Mouse (Mus musculus): ENCODE measurements at regions not wholly inside any gene's neighbourhood (a gene's known extent, or its start where the extent isn't known, plus 50 kb on each side); places are given as distances from the start of the nearest gene placed in this dataset.
A peak's percentile ranks its signal among the peaks of the same experiment; 100 is the strongest.
"Not testable (repeated sequence)": the region's sequence is repeated elsewhere in the genome, so short reads cannot be mapped to it uniquely, and the experiment has no call there.

DNA sequence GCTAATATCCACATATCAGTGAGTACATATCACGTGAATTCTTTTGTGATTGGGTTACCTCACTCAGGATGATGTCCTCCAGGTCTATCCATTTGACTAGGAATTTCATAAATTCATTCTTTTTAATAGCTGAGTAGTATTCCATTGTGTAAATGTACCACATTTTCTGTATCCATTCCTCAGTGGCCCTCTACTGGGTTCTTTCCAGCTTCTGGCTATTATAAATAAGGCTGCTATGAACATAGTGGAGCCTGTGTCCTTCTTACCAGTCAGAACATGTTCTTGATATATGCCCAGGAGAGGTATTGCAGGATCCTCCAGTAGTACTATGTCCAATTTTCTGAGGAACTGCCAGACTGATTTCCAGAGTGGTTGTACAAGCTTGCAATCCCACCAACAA lies 884.0 kb upstream of the Lrrc4c start:
- ATAC-seq (replicated peaks; ENCODE audit: low read depth, poor library complexity, severe bottlenecking), result not testable (repeated sequence)

DNA sequence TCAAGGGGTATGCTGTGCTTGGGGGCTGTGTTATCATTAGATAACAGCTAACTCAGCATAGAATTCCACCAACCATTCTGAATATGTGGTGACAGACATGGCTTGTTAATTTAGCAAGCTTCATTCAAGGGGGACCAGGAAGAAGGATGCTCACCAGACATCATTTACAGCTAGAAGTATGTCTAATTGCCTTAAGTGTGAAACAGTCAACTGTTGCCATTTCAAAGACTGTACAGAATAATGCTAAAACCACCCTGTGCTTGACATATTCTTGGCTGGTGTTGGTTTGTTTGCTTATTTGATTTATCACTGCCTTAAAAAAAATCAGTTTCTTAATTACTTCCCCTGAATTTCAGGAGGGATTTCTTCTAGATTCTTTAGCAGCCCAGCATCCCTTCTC lies 877.0 kb upstream of the Lrrc4c start:
- no peak for ATAC-seq (replicated peaks; ENCODE audit: low read depth, poor library complexity, severe bottlenecking)

DNA sequence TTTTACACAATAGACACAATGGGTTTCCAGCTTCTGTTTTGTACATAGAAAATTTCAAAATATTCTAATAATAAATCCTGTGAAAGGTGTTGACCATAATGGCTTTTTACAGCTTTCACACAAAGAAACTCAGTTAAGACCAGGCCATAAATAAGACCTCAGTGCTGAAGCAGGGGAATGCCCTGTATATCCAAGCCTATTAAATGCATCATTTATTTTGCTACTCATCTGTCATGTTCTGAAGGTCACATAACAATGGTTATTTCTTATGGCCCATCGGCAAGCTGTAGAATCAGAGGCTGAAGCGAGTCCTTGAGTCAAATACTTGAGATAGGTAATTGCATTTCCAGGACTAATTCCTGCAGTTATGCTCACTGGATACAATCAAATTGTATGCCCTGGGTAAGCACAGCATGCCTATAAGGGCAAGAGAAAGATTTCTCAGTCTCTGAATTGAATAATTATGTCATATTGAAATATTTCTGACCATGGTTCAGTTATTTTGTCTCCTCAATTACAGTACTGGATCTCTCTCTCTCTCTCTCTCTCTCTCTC lies 874.6 kb upstream of the Lrrc4c start:
- ATAC-seq (replicated peaks; ENCODE audit: low read depth, poor library complexity, severe bottlenecking), result no peak

DNA sequence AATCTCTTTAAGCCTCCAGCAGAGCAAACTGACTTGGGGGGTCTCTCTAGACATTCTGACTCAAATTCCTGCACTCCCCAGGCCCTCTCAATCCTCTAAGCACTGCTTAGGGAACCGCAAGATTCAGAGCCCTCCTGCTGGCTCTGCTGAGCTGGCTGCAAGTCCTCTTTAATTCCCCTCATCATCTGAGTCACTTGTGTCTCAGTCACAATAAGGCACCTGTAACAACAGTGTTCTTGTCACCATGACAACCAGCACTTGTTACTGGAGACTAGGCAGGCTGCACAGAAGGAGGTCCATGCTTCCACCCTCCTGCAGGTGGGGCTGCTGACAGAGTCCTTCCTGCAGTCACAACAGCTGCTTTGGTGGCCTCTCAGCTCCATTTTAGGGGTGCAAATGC lies 869.1 kb upstream of the Lrrc4c start:
- no peak for ATAC-seq (replicated peaks; ENCODE audit: low read depth, poor library complexity, severe bottlenecking)

DNA sequence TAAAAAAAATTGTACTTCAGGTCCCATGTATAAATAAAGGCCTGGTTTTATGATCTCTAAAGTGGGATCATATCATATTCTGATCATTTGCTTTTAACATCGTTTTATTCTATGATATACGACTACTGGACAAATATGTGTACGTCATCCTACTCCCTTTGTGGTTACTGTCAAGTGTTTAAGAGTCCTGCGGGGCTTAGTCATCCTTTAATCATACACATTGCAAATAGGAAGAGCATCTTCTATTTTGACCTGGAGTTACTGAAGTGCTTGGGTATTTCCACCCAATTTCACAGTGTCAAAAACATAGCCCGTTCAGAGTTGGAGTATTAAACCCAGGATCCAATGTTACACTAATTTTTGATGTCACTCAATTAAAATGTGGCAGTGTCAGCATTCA lies 838.1 kb upstream of the Lrrc4c start:
- ATAC-seq (replicated peaks; ENCODE audit: low read depth, poor library complexity, severe bottlenecking), result no peak

DNA sequence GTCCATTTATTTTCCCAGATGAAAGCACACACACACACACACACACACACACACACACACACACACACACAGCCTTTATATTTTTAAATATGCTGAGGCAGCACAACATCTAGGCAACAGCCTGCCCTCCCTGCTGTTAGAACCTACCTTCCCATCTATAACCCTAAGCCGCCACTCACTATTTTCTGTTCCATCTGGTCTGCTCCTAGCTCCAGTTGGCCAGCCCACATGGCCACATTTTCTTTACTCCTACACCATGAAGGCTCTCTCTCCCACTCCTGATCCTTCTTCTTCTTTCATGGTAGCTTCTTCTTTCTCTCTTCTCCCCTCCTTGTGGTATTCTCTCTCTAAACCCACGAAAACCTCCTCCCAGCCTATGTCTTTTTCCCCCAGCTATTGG lies 834.6 kb upstream of the Lrrc4c start:
- no peak for ATAC-seq (replicated peaks; ENCODE audit: low read depth, poor library complexity, severe bottlenecking)

DNA sequence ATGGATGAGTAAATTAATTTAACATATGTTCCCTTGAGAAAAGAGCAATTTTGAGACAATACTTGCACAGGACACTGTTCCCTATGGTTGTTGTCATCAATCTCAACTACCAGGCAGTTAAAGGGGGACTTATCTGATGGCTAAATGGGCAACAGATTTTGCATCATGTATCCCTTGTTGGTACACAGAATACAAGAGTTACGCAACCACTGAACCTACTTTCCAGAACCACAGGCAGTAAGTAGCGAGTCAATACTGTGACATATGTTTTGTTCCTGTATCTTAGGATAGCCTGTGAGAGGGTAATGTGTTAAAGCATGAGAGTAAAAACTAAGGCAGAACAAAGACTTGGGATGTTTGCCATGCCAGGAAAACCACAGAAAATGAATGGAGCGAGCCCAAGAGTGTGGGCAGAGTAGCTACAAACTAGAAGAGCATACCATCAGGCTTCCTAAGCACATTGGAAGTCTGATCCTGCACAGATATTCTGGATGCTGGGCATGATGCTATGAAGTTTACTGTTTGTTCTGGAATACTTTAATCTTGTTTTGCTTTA lies 830.3 kb upstream of the Lrrc4c start:
- no peak for ATAC-seq (replicated peaks; ENCODE audit: low read depth, poor library complexity, severe bottlenecking)

DNA sequence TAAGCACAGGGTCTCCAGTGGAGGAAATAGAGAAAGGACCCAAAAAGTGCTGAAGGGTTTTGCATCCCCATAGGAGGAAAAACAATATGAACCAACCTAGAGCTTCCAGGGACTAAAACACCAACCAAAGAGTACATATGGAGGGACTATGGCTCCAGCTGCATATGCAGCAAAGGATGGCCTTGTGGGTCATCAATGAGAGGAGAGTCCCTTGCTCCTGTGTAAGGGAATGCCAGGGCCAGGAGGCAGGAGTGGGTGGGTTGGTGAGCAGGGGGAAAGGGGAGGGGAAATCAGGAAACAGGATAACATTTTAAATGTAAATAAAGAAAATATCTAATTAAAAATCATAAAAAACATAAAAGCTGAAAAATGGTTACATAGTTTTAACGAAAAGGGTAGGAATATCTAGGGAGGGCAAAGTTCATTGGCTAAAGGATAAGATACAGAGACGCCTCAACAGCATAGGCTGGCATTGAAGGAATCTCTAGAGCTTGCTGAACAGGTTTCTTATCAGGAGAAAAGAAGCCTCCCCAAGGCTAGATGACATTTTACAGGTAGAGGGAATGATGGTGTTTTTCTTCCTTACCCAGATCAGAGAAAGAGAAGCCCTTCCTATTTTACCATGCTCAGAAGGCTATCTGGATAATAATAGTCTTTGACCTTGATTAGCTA lies 823.8 kb upstream of the Lrrc4c start:
- ATAC-seq (replicated peaks; ENCODE audit: low read depth, poor library complexity, severe bottlenecking), result no peak

DNA sequence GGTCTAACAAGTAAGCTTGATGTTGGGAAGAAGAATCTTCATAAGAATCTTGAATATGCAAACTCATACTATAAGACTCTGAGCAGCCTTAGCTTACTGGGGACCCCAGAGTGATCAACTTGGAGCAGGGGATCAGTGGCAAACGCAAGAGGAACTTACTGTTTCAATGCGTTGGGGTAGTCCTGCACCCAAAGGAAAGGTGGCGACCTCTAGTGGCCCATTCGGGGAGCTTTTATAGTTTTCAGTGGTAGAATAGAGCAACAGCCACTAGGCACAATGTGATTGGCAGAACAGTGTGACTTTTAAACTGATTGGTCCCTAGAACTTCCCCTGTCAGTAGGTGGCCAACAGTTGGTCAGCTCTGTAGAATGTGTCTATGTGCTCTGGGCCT lies 823.3 kb upstream of the Lrrc4c start:
- ATAC-seq (replicated peaks; ENCODE audit: low read depth, poor library complexity, severe bottlenecking), result 0 out of 2 replicates have a peak, but pooled peaks have one; percentile 32

DNA sequence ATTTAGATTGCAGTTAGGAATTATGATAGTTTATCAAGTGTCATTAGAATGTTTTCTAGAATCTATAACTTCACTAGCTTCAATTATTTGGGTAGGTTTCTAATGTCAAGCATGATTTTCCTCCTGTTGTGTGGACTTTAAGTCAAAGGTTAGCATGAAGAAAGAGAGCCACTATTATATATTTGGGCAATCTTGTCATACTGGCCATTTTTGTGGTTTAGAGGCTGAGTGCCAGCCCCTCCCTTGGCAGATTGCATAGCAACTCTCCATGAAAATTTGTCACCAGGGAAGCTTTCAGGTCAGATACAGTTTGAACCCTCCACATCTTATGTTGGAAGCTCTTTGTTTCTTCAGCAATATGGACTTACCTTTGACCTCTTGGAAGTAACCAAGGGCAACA lies 806.7 kb upstream of the Lrrc4c start:
- ATAC-seq (replicated peaks; ENCODE audit: low read depth, poor library complexity, severe bottlenecking), result no peak

DNA sequence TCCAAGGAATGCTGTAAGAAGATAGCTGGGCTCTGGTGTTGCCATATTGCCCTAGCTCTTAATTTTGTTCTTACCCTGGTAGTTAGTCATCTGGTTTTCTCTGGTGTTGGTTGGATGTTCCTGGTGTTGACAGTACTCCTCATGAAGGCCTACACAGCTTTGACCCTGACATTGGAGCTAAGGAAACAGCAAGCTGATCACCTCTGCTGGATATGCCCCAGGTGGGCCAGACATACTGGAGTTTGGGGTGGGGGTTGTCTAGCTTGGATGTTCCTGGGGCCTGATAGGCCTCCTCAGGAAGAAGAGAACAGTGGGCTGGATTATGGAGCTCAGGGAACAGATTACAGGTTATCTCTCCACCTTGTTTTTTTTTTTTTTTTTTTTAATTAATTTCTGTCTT lies 796.3 kb upstream of the Lrrc4c start:
- ATAC-seq (replicated peaks; ENCODE audit: low read depth, poor library complexity, severe bottlenecking), result no peak

DNA sequence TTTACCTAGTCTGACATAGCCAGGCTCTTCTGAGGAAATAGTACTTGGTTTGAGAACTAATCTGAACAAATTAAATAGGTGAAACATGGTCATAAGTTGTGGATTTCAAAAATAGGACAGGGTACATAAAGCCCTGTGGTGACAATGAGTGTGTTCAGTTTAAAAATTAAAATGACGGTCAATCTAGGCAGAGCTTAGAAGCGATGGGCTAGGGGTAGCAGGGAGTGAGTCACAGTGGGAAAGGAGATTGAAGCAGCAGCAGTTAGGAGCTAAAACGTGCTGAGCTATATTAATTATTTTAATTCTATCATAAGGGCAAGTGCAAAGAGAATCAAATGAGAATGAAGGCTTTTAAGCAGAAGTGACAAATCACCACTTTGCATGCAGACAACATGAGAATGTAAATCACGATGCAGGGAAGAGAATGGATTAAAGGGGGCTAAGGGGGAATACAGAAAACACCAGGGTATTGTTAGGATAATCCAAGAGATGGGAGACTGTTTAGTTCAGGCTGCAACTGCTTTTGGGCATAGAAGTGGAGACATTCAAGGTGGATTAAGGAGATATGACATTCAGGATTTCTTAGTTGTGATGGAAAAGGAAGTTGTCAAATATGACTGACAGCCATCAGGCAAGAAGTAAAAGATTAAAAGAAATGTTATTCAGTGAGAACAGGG lies 793.2 kb upstream of the Lrrc4c start:
- ATAC-seq (replicated peaks; ENCODE audit: low read depth, poor library complexity, severe bottlenecking), result no peak

DNA sequence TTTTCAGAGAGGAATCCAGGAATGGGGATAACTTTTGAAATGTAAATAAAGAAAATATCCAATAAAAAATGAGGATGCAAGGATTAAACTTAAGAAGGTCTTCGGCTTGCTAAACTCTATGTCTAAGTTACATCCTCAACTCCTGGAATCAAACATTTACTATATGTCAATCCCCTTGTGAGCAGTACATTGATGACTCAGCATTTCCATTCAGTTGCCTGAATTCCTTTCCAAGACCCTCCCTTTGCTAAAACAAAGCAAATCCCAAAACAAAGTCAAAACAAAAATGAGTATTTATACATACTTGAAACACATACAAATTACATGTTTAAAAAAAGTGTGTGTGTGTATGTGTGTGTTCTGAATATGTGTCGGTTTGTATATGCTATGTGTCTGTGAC lies 753.9 kb upstream of the Lrrc4c start:
- ATAC-seq (replicated peaks; ENCODE audit: low read depth, poor library complexity, severe bottlenecking), result no peak

DNA sequence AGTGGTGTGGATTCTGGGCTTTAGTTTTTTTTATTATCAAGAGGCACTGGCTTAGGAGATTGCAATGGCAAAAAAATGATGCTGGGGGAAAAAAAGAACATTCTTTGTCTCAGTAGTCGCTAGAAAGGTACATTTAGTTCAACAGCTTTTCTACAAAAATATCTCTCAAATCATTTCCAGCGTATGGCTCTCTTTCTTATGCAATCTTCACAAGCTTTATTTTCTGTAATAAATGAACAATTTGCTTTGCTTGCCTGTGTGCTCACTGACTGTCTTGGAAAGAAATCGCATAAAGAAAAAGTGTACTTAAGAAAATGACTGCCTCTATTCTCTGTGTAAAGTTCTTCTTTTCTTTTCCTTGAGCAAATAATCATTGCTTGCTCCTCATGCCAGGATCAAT lies 742.1 kb upstream of the Lrrc4c start:
- no peak for ATAC-seq (replicated peaks; ENCODE audit: low read depth, poor library complexity, severe bottlenecking)

DNA sequence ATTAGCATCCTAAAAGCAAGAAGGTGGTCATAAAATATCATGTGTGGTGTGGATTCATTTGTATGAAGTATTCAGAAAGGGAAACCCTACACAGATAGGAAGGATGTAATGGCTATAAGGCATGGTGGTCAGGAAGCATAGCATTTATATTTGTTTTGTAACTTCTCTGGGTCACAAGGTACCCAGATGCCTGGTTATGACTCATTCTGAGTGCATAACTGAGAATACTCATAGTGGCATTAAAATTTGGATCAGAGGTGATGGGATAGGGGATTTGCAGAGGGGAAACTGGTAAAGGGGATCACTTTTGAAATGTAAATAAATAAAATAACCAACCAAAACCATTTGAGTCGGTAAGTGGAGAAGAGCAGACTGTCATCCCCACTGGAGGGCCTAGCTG lies 738.8 kb upstream of the Lrrc4c start:
- no peak for ATAC-seq (replicated peaks; ENCODE audit: low read depth, poor library complexity, severe bottlenecking)

DNA sequence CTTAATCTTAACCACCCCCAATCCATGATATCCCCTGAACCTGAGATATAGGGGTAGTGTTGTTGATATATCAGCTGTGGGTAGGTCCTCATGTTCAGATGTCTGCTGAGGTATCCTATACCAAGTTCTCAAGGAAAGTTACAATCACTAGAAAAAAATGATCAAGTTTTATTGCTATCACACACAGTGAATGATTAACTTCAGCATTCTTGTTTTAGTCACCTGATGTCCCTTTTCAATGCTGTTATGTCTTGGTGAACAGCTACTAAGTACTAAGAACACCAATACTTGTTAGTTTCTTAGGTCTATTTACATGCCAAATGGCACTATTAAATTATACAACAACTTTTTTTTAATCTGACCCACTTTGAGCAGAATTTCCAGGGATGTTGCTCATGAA lies 732.0 kb upstream of the Lrrc4c start:
- ATAC-seq (replicated peaks; ENCODE audit: low read depth, poor library complexity, severe bottlenecking), result no peak

DNA sequence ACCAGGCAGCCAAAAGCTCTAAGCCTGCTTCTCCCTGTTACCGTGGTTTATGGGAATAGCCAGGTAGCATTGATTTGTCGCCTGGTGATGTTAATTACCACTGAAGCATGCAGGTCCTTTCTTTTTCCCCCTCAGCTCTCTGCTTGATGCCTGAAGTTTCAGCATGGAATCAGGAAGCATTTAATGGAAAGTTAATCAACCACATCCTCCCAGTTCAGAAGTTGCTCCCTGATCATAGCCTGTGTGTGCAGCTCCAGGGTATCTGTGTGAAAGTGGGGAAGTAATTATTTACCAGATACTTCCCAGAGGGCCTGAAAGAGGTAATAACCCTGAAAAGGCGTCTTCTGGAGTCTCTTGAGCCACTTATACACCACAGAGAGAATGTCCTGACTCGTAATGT lies 730.9 kb upstream of the Lrrc4c start:
- no peak for ATAC-seq (replicated peaks; ENCODE audit: low read depth, poor library complexity, severe bottlenecking)

DNA sequence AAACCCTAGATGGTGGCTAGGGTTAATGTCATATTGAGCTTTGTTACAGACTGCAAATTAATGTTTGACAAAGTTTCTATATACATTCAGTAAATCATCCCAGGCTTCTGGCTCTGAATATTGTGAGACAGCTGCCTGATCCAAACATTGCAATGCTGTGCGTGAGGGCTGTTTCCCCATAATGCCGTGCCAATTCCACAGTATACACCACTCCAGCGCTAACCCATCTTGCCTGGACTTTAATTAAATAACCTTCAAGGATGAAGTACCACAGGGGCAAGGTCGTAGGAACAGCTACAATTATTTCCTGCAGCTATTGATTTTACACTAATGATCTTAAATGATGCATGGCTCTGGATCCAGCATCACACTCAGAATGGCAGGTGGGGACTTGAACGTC lies 704.6 kb upstream of the Lrrc4c start:
- ATAC-seq (replicated peaks; ENCODE audit: low read depth, poor library complexity, severe bottlenecking), result no peak

DNA sequence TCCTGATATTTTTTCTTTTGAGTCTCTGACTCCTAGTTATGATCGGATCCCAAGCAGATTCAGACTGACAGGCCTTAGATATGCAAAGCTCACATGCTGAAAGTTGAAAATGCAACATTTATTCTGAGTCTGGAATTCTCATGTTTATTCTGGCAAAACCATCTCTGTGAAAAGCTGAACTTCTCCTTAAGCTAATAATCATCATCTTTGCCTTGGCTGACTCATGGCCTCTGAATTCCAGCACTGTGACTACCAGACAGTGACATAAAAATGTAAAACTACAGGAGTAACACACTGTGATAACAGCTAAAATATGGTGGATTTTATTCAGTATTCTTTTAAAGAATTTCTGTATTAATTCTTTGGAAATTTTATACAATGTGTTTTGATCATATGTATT lies 680.4 kb upstream of the Lrrc4c start:
- ATAC-seq (replicated peaks; ENCODE audit: low read depth, poor library complexity, severe bottlenecking), result no peak

DNA sequence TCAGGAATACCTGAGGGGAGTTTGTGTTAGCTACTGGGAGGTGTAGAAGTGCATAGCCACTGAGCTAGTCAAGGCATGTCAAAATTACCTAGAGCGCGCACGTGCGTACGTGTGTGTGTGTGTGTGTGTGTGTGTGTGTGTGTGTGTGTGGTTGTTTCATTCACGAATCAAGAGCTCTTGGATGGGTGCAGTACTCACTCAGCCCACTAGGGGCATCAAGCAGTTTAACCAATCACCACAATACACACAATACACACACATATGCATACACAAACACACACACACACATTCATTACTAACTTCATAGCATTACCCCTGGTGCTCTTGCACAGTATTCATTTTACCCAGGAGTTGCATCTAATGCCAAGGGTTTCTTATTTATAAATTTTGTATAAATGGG lies 643.6 kb upstream of the Lrrc4c start:
- ATAC-seq (replicated peaks; ENCODE audit: low read depth, poor library complexity, severe bottlenecking), result no peak

DNA sequence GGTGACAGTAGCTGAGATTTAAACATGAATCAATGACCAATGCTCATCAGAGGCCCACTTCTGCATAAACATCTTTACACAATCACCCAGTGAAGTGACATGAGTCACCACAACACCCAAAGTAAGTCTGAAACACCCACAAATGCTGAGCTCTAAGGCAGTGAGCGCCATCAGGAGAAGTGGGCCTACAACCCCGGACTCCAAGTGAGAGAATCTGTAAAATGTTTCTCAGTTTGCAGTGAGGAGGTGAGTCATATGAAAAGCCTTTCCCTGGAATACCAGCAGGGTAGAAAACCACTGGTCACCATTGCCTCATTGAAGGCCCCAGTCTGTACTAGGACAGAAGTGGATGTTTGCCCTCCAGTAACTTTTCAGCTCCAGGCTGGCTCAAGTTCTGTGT lies 602.6 kb upstream of the Lrrc4c start:
- ATAC-seq (replicated peaks; ENCODE audit: low read depth, poor library complexity, severe bottlenecking), result no peak

Data from common myeloid progenitor, adult 5-6 weeks (primary cell).